Mouse (Mus musculus): ENCODE results near the gene Prep. TPM values are rescaled to one million over a fixed set of nuclear protein-coding genes. Genes with fewer than 3 reads are reported as not detected.

The Prep gene
- total and polyA plus RNA-seq, 2 experiments = 5.7 to 6.2 TPM

- Histone ChIP-seq H3K27ac (replicated peaks; ENCODE audit: insufficient read depth, low read depth, low read length) (peak overlapping the region; percentile 43), H3K4me1 (ENCODE audit: control insufficient read depth, insufficient read depth, low read length) (peaks cover 24% of the 10 kb centered on the region), H3K9ac (ENCODE audit: low read depth, low read length) (no peak overlapping the region; the same call in 1 of the 2 replicates), H3K36me3 (ENCODE audit: control insufficient read depth, insufficient read depth, low read length) (peaks cover 1% of the 10 kb centered on the region; the same call in 1 of the 2 replicates), H3K27me3 (ENCODE audit: control insufficient read depth, insufficient read depth, low read length) (no peaks in the 10 kb centered on the region), H3K79me2 (ENCODE audit: control insufficient read depth, insufficient read depth, low read length) (peaks cover 24% of the 10 kb centered on the region; the same call in 1 of the 2 replicates), H3K4me3 (ENCODE audit: insufficient read depth, low read depth, low read length) (no peak overlapping the region)
- TF ChIP-seq CTCF (IDR thresholded peaks at IDR 0.05; ENCODE audit: low read depth, low read length) (no peak), POLR2A (IDR thresholded peaks at IDR 0.05; ENCODE audit: extremely low read depth, insufficient read depth, low read length) (no peak)
- peak; percentile 62 for DNase-seq (ENCODE audit: extremely low read depth, low read depth, low spot score)
- WGBS = 55% methylated on average over 13 of the region's 13 CpGs
These were observed 4.2 kb downstream of the Prep start for GRCm38 (mm10) chr10:45070929-45071813.

GRCm38 (mm10) chr10:45072339-45072738 is 5.3 kb downstream of the Prep start:
- Histone ChIP-seq H3K27me3 (ENCODE audit: control insufficient read depth, insufficient read depth, low read length) (no peaks in the 10 kb centered on the region), H3K79me2 (ENCODE audit: control insufficient read depth, insufficient read depth, low read length) (peaks cover 21% of the 10 kb centered on the region; the same call in 1 of the 2 replicates), H3K9ac (ENCODE audit: low read depth, low read length) (no peak overlapping the region), H3K4me1 (ENCODE audit: control insufficient read depth, insufficient read depth, low read length) (peaks cover 22% of the 10 kb centered on the region), H3K36me3 (ENCODE audit: control insufficient read depth, insufficient read depth, low read length) (peaks cover 1% of the 10 kb centered on the region; the same call in 1 of the 2 replicates), H3K27ac (replicated peaks; ENCODE audit: insufficient read depth, low read depth, low read length) (no peak overlapping the region), H3K4me3 (ENCODE audit: insufficient read depth, low read depth, low read length) (no peak overlapping the region)
- TF ChIP-seq CTCF (IDR thresholded peaks at IDR 0.05; ENCODE audit: low read depth, low read length) (no peak), POLR2A (IDR thresholded peaks at IDR 0.05; ENCODE audit: extremely low read depth, insufficient read depth, low read length) (no peak)
- 98% methylated on average over 4 of the region's 4 CpGs for WGBS
- DNase-seq (ENCODE audit: extremely low read depth, low read depth, low spot score) = no peak

GRCm38 (mm10) chr10:45074543-45074942 is 7.5 kb downstream of the Prep start:
- TF ChIP-seq POLR2A (IDR thresholded peaks at IDR 0.05; ENCODE audit: extremely low read depth, insufficient read depth, low read length) (no peak), CTCF (IDR thresholded peaks at IDR 0.05; ENCODE audit: low read depth, low read length) (no peak)
- Histone ChIP-seq H3K27me3 (ENCODE audit: control insufficient read depth, insufficient read depth, low read length) (no peaks in the 10 kb centered on the region), H3K9ac (ENCODE audit: low read depth, low read length) (no peak overlapping the region), H3K79me2 (ENCODE audit: control insufficient read depth, insufficient read depth, low read length) (peaks cover 14% of the 10 kb centered on the region; the same call in 1 of the 2 replicates), H3K4me1 (ENCODE audit: control insufficient read depth, insufficient read depth, low read length) (peaks cover 15% of the 10 kb centered on the region), H3K36me3 (ENCODE audit: control insufficient read depth, insufficient read depth, low read length) (peaks cover 1% of the 10 kb centered on the region; the same call in 1 of the 2 replicates), H3K4me3 (ENCODE audit: insufficient read depth, low read depth, low read length) (no peak overlapping the region), H3K27ac (replicated peaks; ENCODE audit: insufficient read depth, low read depth, low read length) (no peak overlapping the region)
- no peak for DNase-seq (ENCODE audit: extremely low read depth, low read depth, low spot score)
- 93% methylated on average over 6 of the region's 6 CpGs for WGBS

GRCm38 (mm10) chr10:45075491-45076051 is 8.6 kb downstream of the Prep start:
- Histone ChIP-seq H3K27me3 (ENCODE audit: control insufficient read depth, insufficient read depth, low read length) (no peaks in the 10 kb centered on the region), H3K4me1 (ENCODE audit: control insufficient read depth, insufficient read depth, low read length) (peaks cover 8% of the 10 kb centered on the region; the same call in 1 of the 2 replicates), H3K79me2 (ENCODE audit: control insufficient read depth, insufficient read depth, low read length) (peaks cover 16% of the 10 kb centered on the region; the same call in 1 of the 2 replicates), H3K36me3 (ENCODE audit: control insufficient read depth, insufficient read depth, low read length) (peaks cover 1% of the 10 kb centered on the region; the same call in 1 of the 2 replicates), H3K4me3 (ENCODE audit: insufficient read depth, low read depth, low read length) (no peak overlapping the region), H3K27ac (replicated peaks; ENCODE audit: insufficient read depth, low read depth, low read length) (no peak overlapping the region), H3K9ac (ENCODE audit: low read depth, low read length) (no peak overlapping the region)
- TF ChIP-seq POLR2A (IDR thresholded peaks at IDR 0.05; ENCODE audit: extremely low read depth, insufficient read depth, low read length) = no peak
- TF ChIP-seq CTCF (IDR thresholded peaks at IDR 0.05; ENCODE audit: low read depth, low read length) = no peak
- WGBS = 85% methylated on average over 5 of the region's 5 CpGs
- DNase-seq (ENCODE audit: extremely low read depth, low read depth, low spot score) = no peak

- Histone ChIP-seq H3K4me1 (ENCODE audit: control insufficient read depth, insufficient read depth, low read length) (no peaks in the 10 kb centered on the region), H3K79me2 (ENCODE audit: control insufficient read depth, insufficient read depth, low read length) (peaks cover 13% of the 10 kb centered on the region; the same call in 1 of the 2 replicates), H3K9ac (ENCODE audit: low read depth, low read length) (no peak overlapping the region), H3K4me3 (ENCODE audit: insufficient read depth, low read depth, low read length) (no peak overlapping the region), H3K27ac (replicated peaks; ENCODE audit: insufficient read depth, low read depth, low read length) (no peak overlapping the region), H3K27me3 (ENCODE audit: control insufficient read depth, insufficient read depth, low read length) (no peaks in the 10 kb centered on the region), H3K36me3 (ENCODE audit: control insufficient read depth, insufficient read depth, low read length) (peaks cover 1% of the 10 kb centered on the region; the same call in 1 of the 2 replicates)
- DNase-seq (ENCODE audit: extremely low read depth, low read depth, low spot score) = no peak
- TF ChIP-seq POLR2A (IDR thresholded peaks at IDR 0.05; ENCODE audit: extremely low read depth, insufficient read depth, low read length) = no peak
- 93% methylated on average over 10 of the region's 10 CpGs for WGBS
These were observed 9.6 kb downstream of the Prep start for GRCm38 (mm10) chr10:45076585-45076984.

All from liver, adult 2 months (tissue).